Mouse (Mus musculus) myocyte (in vitro differentiated cells): ENCODE measurements around the gene Mybbp1a.

Source experiments
- MYOG ChIP-seq, 3 experiments: IDR thresholded peaks; one replicate each; pipeline ENCODE4 v1.6.1; 2011; ENCODE audit warnings: control low read depth in 2 of 3, low read depth in 2 of 3, mild to moderate bottlenecking in 2 of 3; ENCODE audit not compliant: insufficient read length in 2 of 3, control insufficient read depth in 1 of 3, insufficient read depth in 1 of 3
- POLR2A ChIP-seq: IDR thresholded peaks from one replicate; pipeline ENCODE4 v1.6.1; 2011; ENCODE audit warnings: low read depth, mild to moderate bottlenecking, control low read depth, moderate library complexity; ENCODE audit not compliant: insufficient read length
- SRF ChIP-seq: IDR thresholded peaks from one replicate; pipeline ENCODE4 v1.6.1; 2011; ENCODE audit warnings: low read depth; ENCODE audit not compliant: control insufficient read depth, insufficient read length
- TCF12 ChIP-seq: IDR thresholded peaks from one replicate; pipeline ENCODE4 v1.6.1; 2011; ENCODE audit warnings: mild to moderate bottlenecking, control low read depth; ENCODE audit not compliant: poor library complexity, insufficient read depth, severe bottlenecking
- USF1 ChIP-seq: IDR thresholded peaks from one replicate; pipeline ENCODE4 v1.6.1; 2011; ENCODE audit warnings: low read depth, mild to moderate bottlenecking, control low read depth, moderate library complexity

DNA sequence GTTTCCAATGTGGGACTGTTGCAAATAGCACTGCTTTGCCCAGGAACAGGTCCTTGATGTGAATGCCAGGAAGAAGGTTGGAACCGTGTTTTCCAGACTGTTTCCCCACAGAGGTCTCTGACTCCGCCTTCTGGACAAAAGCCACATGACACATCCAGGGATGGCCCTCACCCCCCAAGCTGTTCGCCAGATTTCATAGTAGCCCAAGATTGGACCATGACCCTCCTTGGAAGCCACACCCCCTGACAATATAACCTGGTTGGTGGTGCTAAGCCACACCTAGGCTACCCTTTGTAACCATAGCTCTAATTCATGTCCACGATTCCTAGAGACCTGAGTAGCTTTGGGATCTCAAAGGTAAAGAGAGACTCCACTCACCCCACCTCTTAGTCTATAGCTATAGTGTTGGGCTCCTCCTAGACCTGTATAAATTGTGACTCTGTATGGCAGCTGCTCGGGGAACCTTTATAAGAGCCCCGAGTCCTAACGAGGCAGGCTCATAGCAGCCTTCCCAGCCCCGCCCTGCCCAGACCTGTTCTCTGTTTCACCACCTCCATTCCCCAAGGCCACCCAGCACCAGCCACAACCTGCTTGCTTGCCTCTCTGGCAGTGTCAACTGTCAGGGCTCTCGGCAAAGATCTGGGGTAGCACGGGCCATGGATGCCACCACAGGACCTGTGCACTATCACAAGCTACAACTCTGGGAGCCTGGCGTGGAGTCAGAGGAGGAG, 6.0 kb upstream of the Mybbp1a start, which contains the start of gene Ggt6:
- no peak for TF ChIP-seq USF1
- no peak for TF ChIP-seq POLR2A
- TF ChIP-seq SRF, result no peak
- TF ChIP-seq TCF12, result no peak
- no peak for TF ChIP-seq MYOG (IDR thresholded peaks at IDR 0.05; ENCODE audit: control insufficient read depth in 1 of 3, insufficient read depth in 1 of 3, insufficient read length in 2 of 3, low read depth in 2 of 3)
